Mouse (Mus musculus): Measurements from ENCODE around the gene Pnkd. TPM values are rescaled to one million over a fixed set of nuclear protein-coding genes. Genes with fewer than 3 reads are reported as not detected.

Gene Pnkd
- polyA plus RNA-seq, 1 experiment from 2014 or later = 132 TPM

DNA sequence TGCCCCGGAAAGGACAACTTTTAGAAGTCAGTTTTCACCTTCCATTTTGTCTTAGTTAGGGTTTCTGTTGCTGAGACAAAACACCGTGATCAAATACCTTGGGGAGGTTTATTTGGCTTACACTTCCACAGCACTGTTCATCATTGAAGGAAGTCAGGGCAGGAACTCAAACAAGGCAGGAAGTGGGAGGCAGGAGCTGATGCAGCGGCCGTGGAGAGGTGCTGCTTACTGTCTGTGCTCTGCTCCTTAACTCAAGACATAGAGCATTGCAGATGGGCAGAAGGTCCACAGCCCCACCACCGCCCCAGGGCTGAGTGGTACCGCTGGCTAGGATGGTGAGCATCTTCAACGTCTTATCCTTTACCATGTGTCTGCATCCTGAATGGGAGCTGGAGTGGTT lies 57.2 kb downstream of the Pnkd start:
- 84% methylated on average over 7 of the region's 7 CpGs for WGBS
- H3K4me1 ChIP-seq (ENCODE audit: control insufficient read depth, insufficient read depth, low read length) = no peaks in the 10 kb centered on the region
- H3K4me3 ChIP-seq (ENCODE audit: low read depth, low read length) = no peak overlapping the region
- no peaks in the 10 kb centered on the region for H3K9me3 ChIP-seq (ENCODE audit: control insufficient read depth, low read depth, low read length)
- no peak overlapping the region for H3K9ac ChIP-seq (replicated peaks; ENCODE audit: low read depth, low read length)
- no peak overlapping the region for H3K27ac ChIP-seq (ENCODE audit: low read length)
- H3K27me3 ChIP-seq (ENCODE audit: control insufficient read depth, insufficient read depth, low read length) = no peaks in the 10 kb centered on the region
- H3K4me2 ChIP-seq (replicated peaks; ENCODE audit: low read depth, low read length) = no peak overlapping the region
- no peak for ATAC-seq (ENCODE audit: insufficient number of reproducible peaks, insufficient read depth, low FRiP score, low read depth)
- H3K36me3 ChIP-seq (ENCODE audit: control insufficient read depth, insufficient read depth, low read length) = no peaks in the 10 kb centered on the region

DNA sequence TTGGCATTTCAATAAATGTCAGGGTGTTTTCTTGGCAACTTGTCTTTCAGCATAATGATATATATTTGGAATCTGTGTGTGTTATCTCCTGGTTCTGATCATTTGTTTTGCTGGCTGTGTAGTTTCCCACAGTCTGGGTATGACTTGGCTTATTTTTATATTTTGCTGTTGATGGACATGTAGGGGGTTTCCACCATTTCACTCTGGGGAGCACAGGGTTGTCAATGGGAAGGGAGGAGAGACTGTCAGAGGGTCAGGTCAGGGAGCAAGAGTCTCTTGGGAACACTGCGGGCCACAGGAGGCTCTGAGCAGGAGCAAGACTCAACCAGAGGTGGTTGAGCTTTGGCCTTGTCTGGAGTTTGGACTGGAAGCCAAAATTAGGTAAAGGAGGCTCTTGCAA lies 57.6 kb downstream of the Pnkd start:
- no peak overlapping the region for H3K9ac ChIP-seq (replicated peaks; ENCODE audit: low read depth, low read length)
- H3K9me3 ChIP-seq (ENCODE audit: control insufficient read depth, low read depth, low read length) = no peaks in the 10 kb centered on the region
- no peak for ATAC-seq (ENCODE audit: insufficient number of reproducible peaks, insufficient read depth, low FRiP score, low read depth)
- no peak overlapping the region for H3K4me2 ChIP-seq (replicated peaks; ENCODE audit: low read depth, low read length)
- H3K4me3 ChIP-seq (ENCODE audit: low read depth, low read length) = no peak overlapping the region
- no peaks in the 10 kb centered on the region for H3K36me3 ChIP-seq (ENCODE audit: control insufficient read depth, insufficient read depth, low read length)
- no peaks in the 10 kb centered on the region for H3K27me3 ChIP-seq (ENCODE audit: control insufficient read depth, insufficient read depth, low read length)
- H3K4me1 ChIP-seq (ENCODE audit: control insufficient read depth, insufficient read depth, low read length) = no peaks in the 10 kb centered on the region
- 96% methylated on average over 1 of the region's 1 CpGs for WGBS
- no peak overlapping the region for H3K27ac ChIP-seq (ENCODE audit: low read length)

DNA sequence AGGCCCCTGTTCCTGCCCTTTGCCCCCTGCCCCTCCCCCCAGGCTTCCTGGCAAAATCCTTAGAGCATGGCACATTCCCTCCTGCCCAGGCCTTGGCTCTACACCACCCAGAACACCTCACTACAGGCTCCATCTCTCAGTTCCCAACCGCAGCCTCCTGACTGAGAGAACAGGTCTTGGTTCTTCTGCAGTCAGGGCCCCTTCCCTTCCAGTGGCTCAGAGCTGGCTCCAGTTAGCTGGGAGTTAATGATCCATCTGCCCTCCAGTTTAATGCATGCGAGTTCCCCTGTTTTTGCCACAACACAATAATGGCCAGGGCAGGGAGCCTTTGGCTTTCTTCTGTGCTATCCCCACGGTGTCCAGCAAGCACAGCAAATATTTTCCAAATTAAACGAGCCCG lies 58.4 kb downstream of the Pnkd start:
- ATAC-seq (ENCODE audit: insufficient number of reproducible peaks, insufficient read depth, low FRiP score, low read depth) = no peak
- Histone ChIP-seq H3K4me2 (replicated peaks; ENCODE audit: low read depth, low read length) (no peak overlapping the region), H3K27ac (ENCODE audit: low read length) (no peak overlapping the region)

DNA sequence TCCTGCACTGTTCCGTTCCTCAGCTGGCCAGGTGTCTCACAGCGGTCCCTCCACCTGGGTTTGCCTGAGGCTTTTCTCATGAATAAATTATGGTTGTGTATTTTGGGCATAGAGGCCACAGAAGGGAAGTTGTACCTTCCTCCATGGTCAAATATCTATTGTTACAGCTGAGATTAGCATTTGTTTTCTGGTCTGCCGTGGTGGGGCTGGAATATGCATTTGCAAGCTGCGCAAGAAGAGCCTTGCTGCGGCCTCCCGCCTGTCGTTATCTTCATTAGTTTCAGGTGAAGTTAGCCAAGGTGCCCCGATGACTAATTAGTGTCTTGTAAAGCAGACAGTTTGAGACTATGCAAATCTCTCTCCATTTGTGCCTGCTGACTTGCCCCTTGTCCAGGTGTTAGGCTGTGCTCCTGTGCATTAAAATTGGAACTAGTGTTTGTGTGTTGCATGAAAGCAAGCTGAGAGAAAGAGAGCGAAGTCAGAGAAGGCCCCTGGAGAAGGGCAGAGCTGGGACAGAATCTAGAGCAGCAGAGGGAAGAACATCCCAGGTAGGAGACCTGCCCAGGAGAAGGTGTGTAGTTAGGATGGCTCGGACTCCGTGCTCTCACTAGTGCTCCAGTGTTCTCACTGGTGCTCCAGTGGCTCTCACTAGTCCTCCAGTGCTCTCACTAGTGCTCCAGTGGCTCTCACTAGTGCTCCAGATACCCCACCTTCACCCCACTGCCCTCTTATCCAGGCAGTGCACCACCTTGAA lies 59.6 kb downstream of the Pnkd start:
- no peak overlapping the region for H3K27ac ChIP-seq (ENCODE audit: low read length)
- WGBS = 87% methylated on average over 11 of the region's 11 CpGs
- H3K4me1 ChIP-seq (ENCODE audit: control insufficient read depth, insufficient read depth, low read length) = no peaks in the 10 kb centered on the region
- no peaks in the 10 kb centered on the region for H3K9me3 ChIP-seq (ENCODE audit: control insufficient read depth, low read depth, low read length)
- H3K27me3 ChIP-seq (ENCODE audit: control insufficient read depth, insufficient read depth, low read length) = no peaks in the 10 kb centered on the region
- no peak overlapping the region for H3K4me2 ChIP-seq (replicated peaks; ENCODE audit: low read depth, low read length)
- no peak overlapping the region for H3K9ac ChIP-seq (replicated peaks; ENCODE audit: low read depth, low read length)
- no peak overlapping the region for H3K4me3 ChIP-seq (ENCODE audit: low read depth, low read length)
- peaks cover 2% of the 10 kb centered on the region; the same call in 1 of the 2 replicates for H3K36me3 ChIP-seq (ENCODE audit: control insufficient read depth, insufficient read depth, low read length)
- no peak for ATAC-seq (ENCODE audit: insufficient number of reproducible peaks, insufficient read depth, low FRiP score, low read depth)

More for the DNA sequence above, 58.4 kb downstream of the Pnkd start:
- H3K4me1 ChIP-seq (ENCODE audit: control insufficient read depth, insufficient read depth, low read length) = no peaks in the 10 kb centered on the region
- no peak overlapping the region for H3K4me3 ChIP-seq (ENCODE audit: low read depth, low read length)
- H3K9ac ChIP-seq (replicated peaks; ENCODE audit: low read depth, low read length) = no peak overlapping the region
- H3K27me3 ChIP-seq (ENCODE audit: control insufficient read depth, insufficient read depth, low read length) = no peaks in the 10 kb centered on the region
- H3K9me3 ChIP-seq (ENCODE audit: control insufficient read depth, low read depth, low read length) = no peaks in the 10 kb centered on the region
- no peaks in the 10 kb centered on the region for H3K36me3 ChIP-seq (ENCODE audit: control insufficient read depth, insufficient read depth, low read length)
- 77% methylated on average over 5 of the region's 5 CpGs for whole genome bisulfite sequencing

DNA sequence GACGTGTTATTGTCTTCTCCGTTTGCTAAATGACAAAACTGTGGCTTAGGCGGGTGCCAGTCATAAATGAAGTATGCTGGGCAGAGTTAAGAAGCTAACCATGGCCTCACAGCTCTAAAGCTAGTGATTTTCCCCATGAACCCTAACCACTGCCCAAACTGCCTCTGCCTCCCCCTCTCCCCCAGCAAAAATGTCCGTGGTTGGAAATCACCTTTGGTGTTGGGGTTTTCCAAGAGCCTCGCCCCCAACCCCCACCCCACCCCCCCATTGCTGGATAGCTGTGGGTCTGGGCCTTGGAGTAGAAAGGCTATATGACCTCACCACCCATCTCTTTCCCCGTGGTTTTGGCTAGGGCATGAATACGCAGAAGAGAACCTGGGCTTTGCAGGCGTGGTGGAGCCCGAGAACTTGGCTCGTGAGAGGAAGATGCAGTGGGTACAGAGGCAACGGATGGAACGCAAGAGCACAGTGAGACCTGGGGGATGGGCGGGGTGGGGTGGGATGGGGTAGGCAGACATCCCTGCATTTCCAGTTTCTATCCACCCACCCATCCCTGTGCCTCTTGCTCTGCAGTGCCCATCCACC lies 66.5 kb downstream of the Pnkd start:
- H3K4me3 ChIP-seq (ENCODE audit: low read depth, low read length) = no peak overlapping the region
- no peak overlapping the region for H3K4me2 ChIP-seq (replicated peaks; ENCODE audit: low read depth, low read length)
- H3K36me3 ChIP-seq (ENCODE audit: control insufficient read depth, insufficient read depth, low read length) = peaks cover 12% of the 10 kb centered on the region; the same call in 1 of the 2 replicates
- WGBS = 91% methylated on average over 13 of the region's 13 CpGs
- H3K27me3 ChIP-seq (ENCODE audit: control insufficient read depth, insufficient read depth, low read length) = no peaks in the 10 kb centered on the region
- ATAC-seq (ENCODE audit: insufficient number of reproducible peaks, insufficient read depth, low FRiP score, low read depth) = no peak
- no peaks in the 10 kb centered on the region for H3K4me1 ChIP-seq (ENCODE audit: control insufficient read depth, insufficient read depth, low read length)
- H3K27ac ChIP-seq (ENCODE audit: low read length) = no peak overlapping the region
- no peaks in the 10 kb centered on the region for H3K9me3 ChIP-seq (ENCODE audit: control insufficient read depth, low read depth, low read length)
- H3K9ac ChIP-seq (replicated peaks; ENCODE audit: low read depth, low read length) = no peak overlapping the region

DNA sequence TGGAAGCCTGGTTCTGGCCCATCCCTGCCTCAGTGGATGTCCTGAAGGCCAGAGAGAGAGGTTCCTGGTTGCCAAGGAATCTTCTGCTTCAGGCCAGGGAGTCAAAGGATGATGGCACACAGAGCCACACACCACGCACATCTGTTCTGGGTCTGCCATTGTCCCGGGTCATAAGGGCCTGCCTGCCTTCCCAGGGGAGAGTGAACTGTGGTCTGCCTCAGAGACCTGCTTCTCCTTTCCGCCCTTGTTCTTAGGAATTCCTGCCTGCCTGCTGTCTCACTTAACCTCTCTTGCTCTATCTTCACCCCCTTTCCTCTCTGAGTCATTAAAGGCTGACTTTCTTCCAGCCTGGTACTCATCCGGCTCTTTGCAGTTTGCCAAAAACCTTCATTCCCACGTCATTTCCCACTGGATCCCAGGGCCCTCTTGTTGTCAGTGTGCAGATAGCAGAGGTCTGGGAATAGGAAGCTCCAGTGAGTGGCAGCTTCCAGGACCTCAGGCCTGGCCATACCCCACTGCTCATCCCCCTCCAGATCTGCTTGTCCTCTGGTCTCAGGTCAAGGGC lies 67.9 kb downstream of the Pnkd start:
- no peak overlapping the region for H3K4me2 ChIP-seq (replicated peaks; ENCODE audit: low read depth, low read length)
- 80% methylated on average over 5 of the region's 5 CpGs for WGBS
- H3K9me3 ChIP-seq (ENCODE audit: control insufficient read depth, low read depth, low read length) = no peaks in the 10 kb centered on the region
- H3K9ac ChIP-seq (replicated peaks; ENCODE audit: low read depth, low read length) = no peak overlapping the region
- no peaks in the 10 kb centered on the region for H3K4me1 ChIP-seq (ENCODE audit: control insufficient read depth, insufficient read depth, low read length)
- peaks cover 12% of the 10 kb centered on the region; the same call in 1 of the 2 replicates for H3K36me3 ChIP-seq (ENCODE audit: control insufficient read depth, insufficient read depth, low read length)
- no peaks in the 10 kb centered on the region for H3K27me3 ChIP-seq (ENCODE audit: control insufficient read depth, insufficient read depth, low read length)
- H3K27ac ChIP-seq (ENCODE audit: low read length) = no peak overlapping the region
- no peak overlapping the region for H3K4me3 ChIP-seq (ENCODE audit: low read depth, low read length)
- no peak for ATAC-seq (ENCODE audit: insufficient number of reproducible peaks, insufficient read depth, low FRiP score, low read depth)

DNA sequence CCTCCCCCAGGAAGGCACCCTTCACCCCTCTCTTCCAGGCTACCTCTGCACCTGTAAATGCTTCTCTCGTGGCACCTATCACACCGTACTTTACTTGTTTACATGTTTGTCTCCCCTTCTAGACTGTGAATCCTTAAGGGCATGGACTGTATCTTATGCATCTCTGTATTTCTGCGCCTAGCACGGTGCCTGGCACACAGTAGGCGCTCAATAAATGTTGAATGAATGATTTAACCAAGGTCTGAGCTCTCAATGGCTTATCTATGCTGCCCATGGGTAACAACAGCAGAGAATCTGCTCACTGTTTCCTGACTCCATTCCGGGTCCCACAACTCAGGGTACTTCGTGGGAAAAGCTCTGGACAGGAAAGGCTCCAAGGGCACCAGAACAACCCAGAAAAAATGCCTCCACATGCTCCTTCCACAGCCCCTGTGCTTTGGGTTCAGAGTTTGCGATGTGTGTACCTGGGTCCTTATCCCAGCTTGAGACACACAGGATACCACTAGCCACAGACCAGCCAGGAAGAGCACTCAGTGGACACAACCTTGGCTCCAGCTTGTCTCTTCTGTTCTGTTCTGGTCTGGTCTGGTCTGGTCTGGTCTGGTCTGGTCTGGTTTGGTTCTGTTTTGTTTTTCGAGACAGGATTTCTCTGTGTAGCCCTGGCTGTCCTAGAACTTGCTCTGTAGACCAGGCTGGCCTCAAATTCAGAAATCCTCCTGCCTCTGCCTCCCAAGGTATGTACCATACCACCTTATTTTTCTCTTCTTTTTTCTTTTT lies 68.9 kb downstream of the Pnkd start:
- Histone ChIP-seq H3K4me3 (ENCODE audit: low read depth, low read length) (no peak overlapping the region), H3K9me3 (ENCODE audit: control insufficient read depth, low read depth, low read length) (no peaks in the 10 kb centered on the region), H3K9ac (replicated peaks; ENCODE audit: low read depth, low read length) (no peak overlapping the region), H3K27ac (ENCODE audit: low read length) (no peak overlapping the region), H3K36me3 (ENCODE audit: control insufficient read depth, insufficient read depth, low read length) (peaks cover 12% of the 10 kb centered on the region; the same call in 1 of the 2 replicates), H3K27me3 (ENCODE audit: control insufficient read depth, insufficient read depth, low read length) (no peaks in the 10 kb centered on the region), H3K4me1 (ENCODE audit: control insufficient read depth, insufficient read depth, low read length) (no peaks in the 10 kb centered on the region), H3K4me2 (replicated peaks; ENCODE audit: low read depth, low read length) (no peak overlapping the region)
- WGBS = 88% methylated on average over 9 of the region's 9 CpGs
- ATAC-seq (ENCODE audit: insufficient number of reproducible peaks, insufficient read depth, low FRiP score, low read depth) = no peak

DNA sequence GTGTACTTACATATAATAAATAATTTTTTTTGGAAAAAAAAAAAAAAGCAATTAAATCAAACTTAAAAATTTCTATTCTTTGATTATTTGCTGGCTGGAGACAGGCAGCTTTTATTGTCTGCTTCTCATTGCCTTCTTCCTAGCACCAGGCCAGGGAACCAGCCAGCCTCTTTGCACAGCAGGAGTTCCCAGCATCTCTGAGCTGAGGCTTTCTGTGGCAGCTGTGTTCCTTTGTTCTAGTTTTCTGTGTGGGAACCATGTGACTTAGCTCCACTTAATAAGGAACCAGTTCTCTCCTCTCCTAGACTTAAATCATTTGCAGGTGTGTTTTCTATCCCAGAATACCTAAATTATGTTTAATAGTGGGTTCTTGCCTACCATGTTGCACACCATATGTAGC lies 72.8 kb downstream of the Pnkd start:
- Histone ChIP-seq H3K4me1 (ENCODE audit: control insufficient read depth, insufficient read depth, low read length) (no peaks in the 10 kb centered on the region), H3K9ac (replicated peaks; ENCODE audit: low read depth, low read length) (no peak overlapping the region), H3K36me3 (ENCODE audit: control insufficient read depth, insufficient read depth, low read length) (no peaks in the 10 kb centered on the region; the same call in 1 of the 2 replicates), H3K27ac (ENCODE audit: low read length) (no peak overlapping the region), H3K4me2 (replicated peaks; ENCODE audit: low read depth, low read length) (no peak overlapping the region), H3K27me3 (ENCODE audit: control insufficient read depth, insufficient read depth, low read length) (no peaks in the 10 kb centered on the region), H3K9me3 (ENCODE audit: control insufficient read depth, low read depth, low read length) (no peaks in the 10 kb centered on the region), H3K4me3 (ENCODE audit: low read depth, low read length) (no peak overlapping the region)
- ATAC-seq (ENCODE audit: insufficient number of reproducible peaks, insufficient read depth, low FRiP score, low read depth) = no peak
